Mouse (Mus musculus) G1E (cell line): Measurements from ENCODE around the gene Inava. TPM values are rescaled to one million over a fixed set of nuclear protein-coding genes. Genes with fewer than 3 reads are reported as not detected.

Source experiments
- ATAC-seq: 2 replicates; pipeline ENCODE4 v1.8.0; 2016; ENCODE audit warnings: mild to moderate bottlenecking; ENCODE audit not compliant: insufficient number of reproducible peaks, poor library complexity, low FRiP score, severe bottlenecking; ENCODE audit errors: extremely low read depth
- DNase-seq: peaks from one replicate; pipeline ENCODE4 v3.0.0; 2012; ENCODE audit warnings: low spot score
- H3K27me3 ChIP-seq: 2 replicates; pipeline ENCODE4 v1.6.1; 2012; ENCODE audit warnings: mild to moderate bottlenecking, low read length, inconsistent platforms; ENCODE audit not compliant: insufficient read depth
- H3K36me3 ChIP-seq: replicated peaks from 2 replicates; pipeline ENCODE3; 2012; ENCODE audit warnings: mild to moderate bottlenecking, inconsistent platforms
- H3K4me1 ChIP-seq: 2 replicates; pipeline ENCODE4 v1.6.1; 2012; ENCODE audit warnings: low read depth, low read length, inconsistent platforms, mixed read lengths; ENCODE audit not compliant: insufficient read depth
- H3K4me3 ChIP-seq: 2 replicates; pipeline ENCODE4 v1.5.1; 2012; ENCODE audit warnings: low read depth, mild to moderate bottlenecking, inconsistent platforms, low read length, moderate library complexity, mixed read lengths
- H3K9me3 ChIP-seq: replicated peaks from 2 replicates; pipeline ENCODE4 v1.6.1; 2012; ENCODE audit warnings: inconsistent platforms
- CTCF ChIP-seq: IDR thresholded peaks from 2 replicates; pipeline ENCODE4 v1.5.1; 2012; ENCODE audit warnings: low read depth, low read length, inconsistent platforms, mixed read lengths
- GATA1 ChIP-seq: IDR thresholded peaks from 2 replicates; pipeline ENCODE4 v1.6.1; 2012; ENCODE audit warnings: borderline replicate concordance, low read length, inconsistent platforms, mixed read lengths
- GATA2 ChIP-seq: IDR thresholded peaks from 2 replicates; pipeline ENCODE4 v1.6.1; 2012; ENCODE audit warnings: low read depth, low read length, inconsistent platforms, borderline replicate concordance
- POLR2AphosphoS5 ChIP-seq: IDR thresholded peaks from 2 replicates; pipeline ENCODE4 v1.6.1; 2012; ENCODE audit warnings: low read depth, low read length, inconsistent platforms; ENCODE audit not compliant: insufficient replicate concordance
- TAL1 ChIP-seq: conservative IDR thresholded peaks from 2 replicates; pipeline ENCODE4 v1.6.1; 2012; ENCODE audit warnings: low read depth, low read length, inconsistent platforms, mixed read lengths
- polyA plus RNA-seq: library from polyadenylated mRNA; stranded (reverse); fragments of >175 nt; gene quantifications from 2 replicates; pipeline ENCODE4 v1.2.3, GENCODE M21; 2012
- total RNA-seq, 2 experiments: library from RNA; stranded (forward) in 1 of 2; stranded (reverse) in 1 of 2; fragments of 200-1000 nt in 1 of 2; fragments of >200 nt in 1 of 2; fragmentation: Nextera tagmentation in 1 of 2; gene quantifications; 2 replicates each; pipeline ENCODE4 v1.2.3; 2014 to 2017

The Inava gene
- total RNA-seq (2014; fragmentation: Nextera tagmentation) (not detected in 2 replicates), total RNA-seq (2017) (0.11 and 0.17 TPM in 2 replicates), polyA plus RNA-seq (0.13 and 0.21 TPM in 2 replicates)

DNA sequence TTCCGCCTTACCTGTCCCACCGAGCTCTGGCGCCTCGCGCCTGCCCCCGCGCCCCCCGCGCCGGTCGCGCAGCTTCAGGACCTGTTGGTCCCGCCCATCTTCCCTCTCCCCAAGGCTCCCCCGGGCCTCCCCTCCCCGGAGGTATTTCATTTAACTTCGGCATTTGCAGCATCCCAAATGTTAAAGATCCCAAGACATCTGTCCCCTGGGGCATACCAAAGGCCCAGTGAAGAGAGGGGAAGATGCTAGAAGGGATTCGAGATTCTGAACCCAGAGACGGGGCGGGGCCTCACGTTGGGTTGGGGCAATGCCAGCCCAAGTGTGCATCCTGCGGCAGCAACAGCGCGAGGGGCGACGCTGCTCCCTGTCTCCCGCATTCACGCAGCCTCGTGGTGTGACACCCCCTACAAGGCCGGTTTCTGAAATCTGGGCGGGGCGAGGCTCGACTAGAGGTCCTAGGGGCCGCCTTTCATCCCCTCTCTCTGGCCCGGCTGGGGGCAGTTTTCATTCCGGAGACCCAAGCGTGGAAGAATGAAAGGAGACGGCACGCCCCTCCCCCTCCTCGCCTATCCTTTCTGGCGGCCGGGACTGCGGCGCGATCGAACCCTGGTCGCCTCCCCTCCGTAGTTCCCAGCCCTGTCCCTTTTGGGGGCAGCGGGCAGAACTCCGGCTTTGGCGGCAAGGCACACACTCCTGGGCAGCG lies at the start of gene Inava:
TSS of gene Inava (minus strand) at position 373 of the 703 bp plus-strand sequence.
- H3K4me3 ChIP-seq = peak within 1 kb of the TSS; percentile 64
- ATAC-seq (no peak), DNase-seq (no peak)
- H3K4me1 ChIP-seq = peaks cover 35% of the 10 kb centered on the region
- no peaks in the 10 kb centered on the region for H3K9me3 ChIP-seq
- no peaks in the 10 kb centered on the region for H3K36me3 ChIP-seq
- TF ChIP-seq GATA1 (no peak), CTCF (no peak), TAL1 (no peak), POLR2AphosphoS5 (no peak), GATA2 (no peak)
- peaks cover 68% of the 10 kb centered on the region for H3K27me3 ChIP-seq

DNA sequence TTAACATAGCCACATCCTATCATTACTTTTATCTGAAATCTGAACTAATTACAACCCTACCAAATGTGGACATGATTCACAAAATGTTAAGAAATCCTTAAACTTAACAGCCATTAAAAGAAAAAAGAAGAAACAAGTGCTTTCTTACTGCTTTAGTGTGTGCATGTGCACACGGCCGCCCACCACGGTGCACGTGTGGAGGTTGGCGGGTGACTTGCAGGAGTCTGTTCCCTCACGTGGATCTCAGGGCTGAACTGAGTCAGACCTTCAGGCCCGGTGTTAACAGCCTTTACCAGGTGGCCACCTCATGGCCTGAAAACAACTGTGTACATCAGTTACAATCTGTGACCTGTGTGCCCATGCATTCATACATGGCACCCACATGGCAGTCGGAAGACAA lies 43.3 kb upstream of the Inava start:
- no peak for ATAC-seq
- peaks cover 90% of the 10 kb centered on the region for H3K36me3 ChIP-seq
- TF ChIP-seq CTCF = no peak
- TF ChIP-seq GATA2 = no peak
- TF ChIP-seq GATA1 = no peak
- no peak for TF ChIP-seq TAL1
- no peak for TF ChIP-seq POLR2AphosphoS5

DNA sequence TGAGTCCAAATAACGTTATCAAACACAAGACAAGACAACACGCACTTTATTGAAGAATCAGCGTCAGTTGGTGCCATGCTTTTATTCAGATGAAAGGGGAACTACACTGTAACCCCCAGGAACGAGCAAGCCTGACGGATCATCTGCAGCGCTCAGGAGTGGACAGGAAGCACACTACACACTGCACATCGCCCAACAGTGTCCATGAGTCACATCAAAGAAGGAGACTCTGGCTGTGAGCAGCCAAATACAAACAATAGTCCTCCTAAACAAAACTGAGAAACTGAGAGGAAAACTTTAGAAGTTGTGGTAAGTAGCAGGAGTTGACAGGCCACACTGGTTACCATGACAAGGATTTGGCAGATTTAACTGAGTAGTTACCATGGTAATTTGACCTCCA lies 34.2 kb upstream of the Inava start:
- TF ChIP-seq GATA1 (no peak), GATA2 (no peak), TAL1 (no peak), POLR2AphosphoS5 (no peak), CTCF (no peak)
- no peaks in the 10 kb centered on the region for H3K9me3 ChIP-seq
- peaks cover 45% of the 10 kb centered on the region for H3K36me3 ChIP-seq
- peaks cover 8% of the 10 kb centered on the region; the same call in 1 of the 2 replicates for H3K27me3 ChIP-seq
- no peak overlapping the region for H3K4me3 ChIP-seq
- no peak for DNase-seq
- no peak for ATAC-seq
- peaks cover 4% of the 10 kb centered on the region; the same call in 1 of the 2 replicates for H3K4me1 ChIP-seq

More for the DNA sequence above, 43.3 kb upstream of the Inava start:
- no peaks in the 10 kb centered on the region for H3K9me3 ChIP-seq
- no peaks in the 10 kb centered on the region for H3K27me3 ChIP-seq
- DNase-seq = no peak
- H3K4me3 ChIP-seq = no peak overlapping the region
- H3K4me1 ChIP-seq = no peaks in the 10 kb centered on the region

DNA sequence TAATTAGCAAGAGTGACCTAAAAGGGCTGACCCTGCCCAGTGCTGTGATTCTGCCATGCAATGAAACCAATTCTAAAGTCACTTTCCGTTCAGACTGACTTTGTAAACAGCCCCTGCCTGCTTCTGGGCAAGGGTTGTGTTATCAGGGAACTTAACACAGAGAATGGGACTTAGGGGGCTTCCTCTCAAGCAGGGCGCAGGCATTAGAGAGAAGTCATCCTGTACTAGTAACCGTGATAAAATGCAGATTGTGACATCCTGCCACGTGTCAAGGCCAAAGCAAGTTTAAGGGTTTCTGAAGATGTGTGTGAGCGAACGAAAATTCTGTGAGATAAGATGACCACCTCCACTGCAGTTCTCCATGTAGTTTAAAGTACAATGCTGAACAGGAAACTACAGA lies 32.1 kb upstream of the Inava start:
- Histone ChIP-seq H3K4me1 (peaks cover 5% of the 10 kb centered on the region; the same call in 1 of the 2 replicates), H3K27me3 (peaks cover 20% of the 10 kb centered on the region; the same call in 1 of the 2 replicates), H3K4me3 (no peak overlapping the region), H3K36me3 (peaks cover 24% of the 10 kb centered on the region), H3K9me3 (no peaks in the 10 kb centered on the region)
- no peak for DNase-seq
- no peak for ATAC-seq
- TF ChIP-seq POLR2AphosphoS5 (no peak), CTCF (no peak), GATA1 (no peak), TAL1 (no peak), GATA2 (no peak)

DNA sequence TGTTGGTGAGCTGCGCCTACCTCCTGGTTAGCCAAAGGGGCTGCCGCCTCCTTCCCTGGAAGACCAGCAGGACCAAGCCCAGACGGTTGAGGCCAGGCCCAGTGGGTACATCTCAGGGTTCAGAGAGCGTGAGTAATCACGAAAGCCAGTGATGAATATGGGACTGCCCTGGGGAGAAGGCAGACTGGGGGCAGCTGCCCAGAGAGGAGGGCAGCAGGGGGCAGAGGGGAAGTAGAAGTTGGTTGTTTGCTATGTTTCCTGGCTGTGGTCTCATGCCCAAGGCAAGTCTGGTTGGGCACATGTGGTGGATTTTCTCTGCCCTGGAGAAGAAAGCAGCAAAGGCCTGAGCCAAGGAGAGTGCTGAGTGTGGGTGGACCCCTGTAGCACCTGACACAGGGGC lies 29.3 kb upstream of the Inava start:
- ATAC-seq (no peak), DNase-seq (no peak)
- Histone ChIP-seq H3K36me3 (peaks cover 8% of the 10 kb centered on the region), H3K4me3 (no peak overlapping the region), H3K4me1 (peaks cover 8% of the 10 kb centered on the region), H3K27me3 (peaks cover 44% of the 10 kb centered on the region; the same call in 1 of the 2 replicates), H3K9me3 (peaks cover 15% of the 10 kb centered on the region)
- TF ChIP-seq GATA2 = no peak
- TF ChIP-seq GATA1 = no peak
- TF ChIP-seq TAL1 = no peak
- TF ChIP-seq CTCF = no peak
- no peak for TF ChIP-seq POLR2AphosphoS5

DNA sequence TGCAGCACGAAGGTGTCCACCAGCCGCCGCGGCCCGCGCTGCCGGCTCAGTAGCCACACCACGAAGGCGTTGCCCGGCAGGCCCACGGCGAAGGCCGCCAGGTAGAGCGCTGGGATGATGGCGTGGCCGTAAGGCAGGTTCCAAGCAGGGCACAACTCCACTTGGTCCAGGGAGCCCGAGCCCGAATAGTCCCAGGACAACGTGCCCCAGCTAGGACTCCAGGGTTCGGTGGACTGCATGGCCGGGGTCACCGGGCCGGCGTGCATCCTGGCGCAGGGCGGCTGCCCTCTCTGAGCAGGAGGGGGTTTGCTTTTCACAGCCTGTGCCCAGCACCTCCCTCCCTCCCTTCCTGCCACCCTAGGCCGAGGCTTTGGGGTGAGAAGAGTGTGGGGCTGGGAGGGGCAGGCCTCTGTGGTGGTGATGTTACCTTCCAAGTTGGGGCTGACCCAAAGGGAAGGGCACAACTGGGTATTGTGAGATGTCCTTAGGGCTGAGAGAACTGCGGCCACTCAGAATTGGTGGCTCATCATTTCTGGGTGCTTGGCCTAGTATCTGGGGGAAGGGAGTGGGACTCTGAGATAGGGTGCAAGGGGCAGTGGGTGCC lies 26.7 kb upstream of the Inava start, which contains the start of gene Gpr25:
TSS of gene Gpr25 (minus strand) at position 239 of the 604 bp plus-strand sequence.
- DNase-seq = no peak
- Histone ChIP-seq H3K9me3 (peaks cover 15% of the 10 kb centered on the region), H3K4me3 (peak within 1 kb of the TSS; percentile 17; the same call in 1 of the 2 replicates), H3K4me1 (peaks cover 26% of the 10 kb centered on the region), H3K27me3 (peaks cover 56% of the 10 kb centered on the region), H3K36me3 (no peaks in the 10 kb centered on the region)
- no peak for ATAC-seq
- no peak for TF ChIP-seq CTCF
- no peak for TF ChIP-seq GATA2
- TF ChIP-seq GATA1 = no peak
- no peak for TF ChIP-seq TAL1
- TF ChIP-seq POLR2AphosphoS5 = no peak
